Mouse (Mus musculus): ENCODE results near the gene Sft2d2.

Gene Sft2d2

GRCm38 (mm10) chr1:165193880-165194661 is at the start of gene Sft2d2:
Gene Sft2d2 (minus strand): TSS chr1:165194438.
- peak; percentile 80 for DNase-seq (ENCODE audit: low spot score)

GRCm38 (mm10) chr1:165236321-165237298 is 42.4 kb upstream of the Sft2d2 start, which contains the start of gene Tiprl:
Gene Tiprl (minus strand): TSS chr1:165236996.
- peak; percentile 95 for DNase-seq (ENCODE audit: low spot score)

GRCm38 (mm10) chr1:165235846-165236245 is 41.6 kb upstream of the Sft2d2 start:
- DNase-seq (ENCODE audit: low spot score) = no peak

- DNase-seq (ENCODE audit: low spot score) = no peak
Measured at GRCm38 (mm10) chr1:165233806-165234205, 39.6 kb upstream of the Sft2d2 start.

- DNase-seq (ENCODE audit: low spot score) = no peak
Measured at GRCm38 (mm10) chr1:165230691-165231090, 36.5 kb upstream of the Sft2d2 start.

GRCm38 (mm10) chr1:165229577-165229976 is 35.3 kb upstream of the Sft2d2 start:
- DNase-seq (ENCODE audit: low spot score) = no peak

GRCm38 (mm10) chr1:165217023-165217589 is 22.9 kb upstream of the Sft2d2 start:
- DNase-seq (ENCODE audit: low spot score) = no peak

GRCm38 (mm10) chr1:165215831-165216230 is 21.6 kb upstream of the Sft2d2 start:
- no peak for DNase-seq (ENCODE audit: low spot score)

GRCm38 (mm10) chr1:165205591-165205990 is 11.4 kb upstream of the Sft2d2 start:
- no peak for DNase-seq (ENCODE audit: low spot score)

- DNase-seq (ENCODE audit: low spot score) = no peak
Measured at GRCm38 (mm10) chr1:165203488-165204035, 9.3 kb upstream of the Sft2d2 start.

GRCm38 (mm10) chr1:165201445-165202012 is 7.3 kb upstream of the Sft2d2 start:
- no peak for DNase-seq (ENCODE audit: low spot score)

GRCm38 (mm10) chr1:165200748-165201147 is 6.5 kb upstream of the Sft2d2 start:
- no peak for DNase-seq (ENCODE audit: low spot score)

GRCm38 (mm10) chr1:165199639-165200038 is 5.4 kb upstream of the Sft2d2 start:
- no peak for DNase-seq (ENCODE audit: low spot score)

- DNase-seq (ENCODE audit: low spot score) = no peak
Measured at GRCm38 (mm10) chr1:165198951-165199350, 4.7 kb upstream of the Sft2d2 start.

GRCm38 (mm10) chr1:165197875-165198274 is 3.6 kb upstream of the Sft2d2 start:
- DNase-seq (ENCODE audit: low spot score) = no peak

GRCm38 (mm10) chr1:165195396-165195960 is 1.2 kb upstream of the Sft2d2 start:
- no peak for DNase-seq (ENCODE audit: low spot score)

- no peak for DNase-seq (ENCODE audit: low spot score)
Measured at GRCm38 (mm10) chr1:165194662-165195013, 400 bp upstream of the Sft2d2 start.

GRCm38 (mm10) chr1:165193426-165193825 is 812 bp downstream of the Sft2d2 start:
- DNase-seq (ENCODE audit: low spot score) = no peak

- no peak for DNase-seq (ENCODE audit: low spot score)
Measured at GRCm38 (mm10) chr1:165192714-165193264, 1.4 kb downstream of the Sft2d2 start.

GRCm38 (mm10) chr1:165192102-165192501 is 2.1 kb downstream of the Sft2d2 start:
- no peak for DNase-seq (ENCODE audit: low spot score)

- no peak for DNase-seq (ENCODE audit: low spot score)
Measured at GRCm38 (mm10) chr1:165191611-165192010, 2.6 kb downstream of the Sft2d2 start.

Measured in retina, embryonic 14.5 days (tissue).